Mouse (Mus musculus): ENCODE measurements around the gene Samhd1. TPM values are rescaled to one million over a fixed set of nuclear protein-coding genes. Genes with fewer than 3 reads are reported as not detected.

Samhd1 gene
- total and polyA plus RNA-seq, 2 experiments, result 12.0 to 26.9 TPM

DNA sequence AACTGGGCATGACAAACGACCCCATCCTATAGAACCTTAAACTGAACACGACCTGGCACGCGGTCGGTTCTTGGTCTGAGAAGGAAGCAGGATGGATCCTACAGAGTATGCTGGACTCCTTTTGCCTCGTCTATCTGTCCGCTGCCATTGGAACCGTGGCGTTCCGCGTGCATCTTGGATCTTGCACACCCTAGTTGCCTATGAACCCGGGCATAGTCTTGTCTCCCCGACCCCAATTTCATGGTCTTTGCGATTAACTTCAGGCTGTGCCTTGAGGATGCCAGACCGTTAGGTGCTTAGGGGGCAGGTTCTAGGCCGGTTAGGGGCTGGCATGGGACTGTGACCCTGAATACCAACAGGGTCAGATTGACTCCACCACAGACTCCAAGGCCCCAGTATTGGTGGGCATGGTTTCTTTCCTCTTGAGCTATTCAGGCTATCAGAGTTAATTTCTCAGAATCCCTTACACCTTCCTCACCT is 55.3 kb downstream of the Samhd1 start:
- peaks cover 7% of the 10 kb centered on the region for H3K4me1 ChIP-seq (ENCODE audit: control insufficient read depth, insufficient read depth, low read length)
- TF ChIP-seq POLR2A (IDR thresholded peaks at IDR 0.05; ENCODE audit: extremely low read depth, insufficient read depth, low read length), result no peak
- no peak for TF ChIP-seq CTCF (IDR thresholded peaks at IDR 0.05; ENCODE audit: low read depth, low read length)
- no peak overlapping the region for H3K27ac ChIP-seq (replicated peaks; ENCODE audit: insufficient read depth, low read depth, low read length)
- no peaks in the 10 kb centered on the region for H3K36me3 ChIP-seq (ENCODE audit: control insufficient read depth, insufficient read depth, low read length)
- peaks cover 10% of the 10 kb centered on the region for H3K27me3 ChIP-seq (ENCODE audit: control insufficient read depth, insufficient read depth, low read length)
- no peaks in the 10 kb centered on the region for H3K79me2 ChIP-seq (ENCODE audit: control insufficient read depth, insufficient read depth, low read length)
- DNase-seq (ENCODE audit: extremely low read depth, low read depth, low spot score), result no peak
- H3K4me3 ChIP-seq (ENCODE audit: insufficient read depth, low read depth, low read length), result no peak overlapping the region
- WGBS, result 27% methylated on average over 16 of the region's 16 CpGs
- no peak overlapping the region for H3K9ac ChIP-seq (ENCODE audit: low read depth, low read length)

DNA sequence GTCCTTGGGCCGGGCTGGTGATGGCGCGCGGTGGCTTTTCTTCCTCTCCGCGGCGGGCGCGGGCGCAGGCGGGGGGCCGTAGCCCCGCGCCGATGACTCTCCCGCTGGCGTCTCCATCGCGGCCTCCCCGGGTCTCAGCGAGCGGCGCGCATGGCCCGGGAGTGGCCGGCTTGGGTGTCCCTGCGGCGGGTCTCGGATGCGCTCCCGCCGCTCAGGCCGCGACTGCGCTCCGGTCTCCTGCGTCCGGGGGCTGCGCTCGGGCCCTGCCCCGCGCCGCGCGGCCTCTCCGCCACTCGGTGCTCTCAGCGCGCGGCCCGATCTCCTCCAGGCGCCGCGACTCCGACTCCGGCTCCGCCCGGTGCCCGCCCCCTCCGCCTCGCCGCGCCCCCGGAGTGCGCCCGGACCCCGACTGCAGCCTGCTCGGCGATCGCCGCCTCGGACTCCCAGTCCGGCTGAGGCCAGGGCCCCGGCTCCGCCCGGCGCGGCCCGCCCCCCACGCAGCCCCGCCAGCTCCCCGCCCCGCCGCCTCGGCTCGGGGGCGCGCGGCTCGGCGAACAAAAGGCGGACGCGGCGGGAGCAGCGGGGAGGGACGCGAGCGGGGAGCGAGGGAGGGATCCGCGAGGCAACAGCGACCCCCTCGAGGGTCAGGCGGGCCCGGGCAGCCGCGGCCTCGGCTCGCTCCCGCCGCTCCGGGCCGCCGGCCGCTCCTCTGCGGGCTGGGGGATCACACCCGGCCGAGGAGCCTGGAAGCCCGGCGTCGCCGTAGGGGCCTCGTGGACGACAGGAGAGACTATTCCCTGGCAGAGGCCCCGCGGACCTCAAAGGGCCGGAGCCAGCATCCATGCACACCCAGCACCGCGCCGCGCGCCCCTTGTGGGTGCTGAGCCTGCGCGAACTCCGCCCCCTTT is 56.0 kb downstream of the Samhd1 start, which contains the start of gene Soga1:
Gene Soga1 (minus strand): TSS at position 462 of the 908 bp plus-strand sequence.
- TF ChIP-seq POLR2A (IDR thresholded peaks at IDR 0.05; ENCODE audit: extremely low read depth, insufficient read depth, low read length) (no peak), CTCF (IDR thresholded peaks at IDR 0.05; ENCODE audit: low read depth, low read length) (peak; percentile 20)
- peak within 1 kb of the TSS; percentile 78 for H3K9ac ChIP-seq (ENCODE audit: low read depth, low read length)
- peak within 1 kb of the TSS; percentile 92 for H3K4me3 ChIP-seq (ENCODE audit: insufficient read depth, low read depth, low read length)
- peaks cover 10% of the 10 kb centered on the region for H3K27me3 ChIP-seq (ENCODE audit: control insufficient read depth, insufficient read depth, low read length)
- no peaks in the 10 kb centered on the region for H3K79me2 ChIP-seq (ENCODE audit: control insufficient read depth, insufficient read depth, low read length)
- no peak for DNase-seq (ENCODE audit: extremely low read depth, low read depth, low spot score)
- H3K27ac ChIP-seq (replicated peaks; ENCODE audit: insufficient read depth, low read depth, low read length), result no peak within 1 kb of the TSS; the same call in 1 of the 2 replicates
- 1% methylated on average over 125 of the region's 136 CpGs for WGBS
- no peaks in the 10 kb centered on the region for H3K36me3 ChIP-seq (ENCODE audit: control insufficient read depth, insufficient read depth, low read length)
- peaks cover 7% of the 10 kb centered on the region for H3K4me1 ChIP-seq (ENCODE audit: control insufficient read depth, insufficient read depth, low read length)

DNA sequence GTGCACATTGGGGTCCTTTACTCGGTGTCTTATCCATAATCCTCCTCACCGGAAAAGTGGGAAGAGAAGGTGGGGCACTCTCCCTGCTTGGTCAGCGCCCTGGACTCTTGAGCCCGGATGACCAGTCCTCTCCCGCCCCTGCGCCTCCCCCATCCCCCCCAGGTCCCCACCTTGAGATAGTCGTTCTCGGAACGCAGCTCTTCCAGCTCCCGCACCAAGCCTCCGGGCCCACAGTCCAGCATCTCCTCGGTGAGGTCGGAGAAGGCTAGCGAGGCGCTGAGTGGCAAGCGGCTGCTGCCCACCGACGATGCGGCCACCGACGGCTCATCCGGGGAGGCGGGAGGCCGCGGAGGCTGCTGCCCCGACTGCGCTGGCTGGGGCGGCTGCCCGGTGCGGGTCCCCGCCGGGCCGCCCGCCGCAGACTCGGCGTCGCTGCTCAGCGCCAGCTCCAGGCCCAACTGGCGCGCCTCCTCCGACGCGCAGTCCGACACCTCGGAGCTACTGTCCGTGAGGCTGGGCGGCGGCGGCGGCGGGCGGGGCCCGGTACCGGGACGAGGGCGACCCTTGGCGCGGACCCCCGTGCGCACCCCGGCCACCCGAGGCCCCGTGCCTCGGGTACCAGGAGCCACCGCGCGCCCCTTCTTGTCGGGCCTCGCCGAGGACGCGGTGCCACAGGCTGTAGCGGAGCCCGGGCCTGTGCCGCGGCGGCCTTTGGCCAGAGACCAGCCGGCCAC is 56.8 kb downstream of the Samhd1 start:
- peaks cover 10% of the 10 kb centered on the region for H3K27me3 ChIP-seq (ENCODE audit: control insufficient read depth, insufficient read depth, low read length)
- peak overlapping the region; percentile 92 for H3K4me3 ChIP-seq (ENCODE audit: insufficient read depth, low read depth, low read length)
- WGBS, result 2% methylated on average over 79 of the region's 79 CpGs
- no peak for DNase-seq (ENCODE audit: extremely low read depth, low read depth, low spot score)
- H3K27ac ChIP-seq (replicated peaks; ENCODE audit: insufficient read depth, low read depth, low read length), result peak overlapping the region; percentile 59
- H3K79me2 ChIP-seq (ENCODE audit: control insufficient read depth, insufficient read depth, low read length), result peaks cover 2% of the 10 kb centered on the region; the same call in 1 of the 2 replicates
- H3K36me3 ChIP-seq (ENCODE audit: control insufficient read depth, insufficient read depth, low read length), result no peaks in the 10 kb centered on the region
- TF ChIP-seq POLR2A (IDR thresholded peaks at IDR 0.05; ENCODE audit: extremely low read depth, insufficient read depth, low read length), result no peak
- TF ChIP-seq CTCF (IDR thresholded peaks at IDR 0.05; ENCODE audit: low read depth, low read length), result no peak
- H3K9ac ChIP-seq (ENCODE audit: low read depth, low read length), result peak overlapping the region; percentile 78
- peaks cover 9% of the 10 kb centered on the region for H3K4me1 ChIP-seq (ENCODE audit: control insufficient read depth, insufficient read depth, low read length)

DNA sequence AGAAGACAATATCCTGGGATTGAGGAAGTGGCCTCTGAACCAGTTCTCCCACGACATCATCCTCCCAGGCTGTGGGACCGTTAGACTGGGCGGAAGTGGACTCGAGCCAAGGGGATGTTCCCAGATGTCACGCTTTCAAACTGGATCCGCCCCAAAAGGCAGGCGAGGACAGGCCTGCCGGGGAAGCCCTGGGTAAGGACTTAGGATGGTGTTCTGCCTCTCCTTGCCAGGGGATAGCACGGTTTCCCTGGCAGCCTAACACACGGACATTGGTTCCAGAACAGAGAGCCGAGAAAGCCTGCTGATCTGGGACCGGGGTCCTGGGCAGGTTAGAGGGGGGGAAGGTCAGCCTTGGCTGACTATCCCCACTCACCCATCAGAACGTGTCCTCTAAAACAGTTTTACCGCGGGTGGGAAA is 57.4 kb downstream of the Samhd1 start:
- peak; percentile 54 for DNase-seq (ENCODE audit: extremely low read depth, low read depth, low spot score)
- 6% methylated on average over 15 of the region's 15 CpGs for WGBS
- peak overlapping the region; percentile 92 for H3K4me3 ChIP-seq (ENCODE audit: insufficient read depth, low read depth, low read length)
- H3K9ac ChIP-seq (ENCODE audit: low read depth, low read length), result peak overlapping the region; percentile 78
- no peaks in the 10 kb centered on the region for H3K36me3 ChIP-seq (ENCODE audit: control insufficient read depth, insufficient read depth, low read length)
- TF ChIP-seq CTCF (IDR thresholded peaks at IDR 0.05; ENCODE audit: low read depth, low read length) (no peak), POLR2A (IDR thresholded peaks at IDR 0.05; ENCODE audit: extremely low read depth, insufficient read depth, low read length) (no peak)
- peaks cover 10% of the 10 kb centered on the region for H3K27me3 ChIP-seq (ENCODE audit: control insufficient read depth, insufficient read depth, low read length)
- H3K27ac ChIP-seq (replicated peaks; ENCODE audit: insufficient read depth, low read depth, low read length), result peak overlapping the region; percentile 59
- H3K4me1 ChIP-seq (ENCODE audit: control insufficient read depth, insufficient read depth, low read length), result peaks cover 9% of the 10 kb centered on the region
- H3K79me2 ChIP-seq (ENCODE audit: control insufficient read depth, insufficient read depth, low read length), result peaks cover 4% of the 10 kb centered on the region; the same call in 1 of the 2 replicates

DNA sequence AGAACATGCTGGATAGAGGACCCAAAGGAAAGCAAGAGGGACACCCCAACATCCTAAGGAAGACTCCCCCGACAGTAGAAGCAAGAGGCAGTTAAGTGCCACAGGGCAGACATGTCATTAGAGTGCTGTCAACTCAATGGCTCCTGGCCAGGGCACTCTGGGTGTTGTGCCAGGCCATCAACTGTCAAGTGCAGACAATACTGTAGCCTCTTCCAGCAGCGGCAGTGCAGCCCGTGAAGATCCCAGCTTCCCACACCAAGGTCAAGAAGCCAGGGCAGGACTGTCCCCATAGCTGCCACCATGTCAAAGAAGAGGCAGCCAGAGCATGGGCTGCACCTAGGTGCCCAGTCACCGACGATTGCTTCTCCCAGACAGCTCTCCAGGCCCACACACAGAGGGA is 57.9 kb downstream of the Samhd1 start:
- Histone ChIP-seq H3K4me3 (ENCODE audit: insufficient read depth, low read depth, low read length) (peak overlapping the region; percentile 49), H3K4me1 (ENCODE audit: control insufficient read depth, insufficient read depth, low read length) (peaks cover 9% of the 10 kb centered on the region), H3K27me3 (ENCODE audit: control insufficient read depth, insufficient read depth, low read length) (peaks cover 10% of the 10 kb centered on the region), H3K36me3 (ENCODE audit: control insufficient read depth, insufficient read depth, low read length) (no peaks in the 10 kb centered on the region), H3K9ac (ENCODE audit: low read depth, low read length) (peak overlapping the region; percentile 25), H3K79me2 (ENCODE audit: control insufficient read depth, insufficient read depth, low read length) (peaks cover 4% of the 10 kb centered on the region; the same call in 1 of the 2 replicates), H3K27ac (replicated peaks; ENCODE audit: insufficient read depth, low read depth, low read length) (peak overlapping the region; percentile 55)
- no peak for TF ChIP-seq POLR2A (IDR thresholded peaks at IDR 0.05; ENCODE audit: extremely low read depth, insufficient read depth, low read length)
- TF ChIP-seq CTCF (IDR thresholded peaks at IDR 0.05; ENCODE audit: low read depth, low read length), result no peak
- DNase-seq (ENCODE audit: extremely low read depth, low read depth, low spot score), result no peak
- WGBS, result 33% methylated on average over 5 of the region's 5 CpGs
